Mouse (Mus musculus) heart, embryonic 14.5 days (tissue): ENCODE measurements around the gene Dennd1a. TPM values are rescaled to one million over a fixed set of nuclear protein-coding genes. Genes with fewer than 3 reads are reported as not detected.
"Not testable (repeated sequence)": the region's sequence is repeated elsewhere in the genome, so short reads cannot be mapped to it uniquely, and the experiment has no call there.

Experiments used
- ATAC-seq: fragments of 200-750 bp; cut with Nextera tagmentation; 2 replicates; pipeline ENCODE4 v1.8.0; 2017; ENCODE audit warnings: low read depth, moderate TSS enrichment; ENCODE audit not compliant: insufficient number of reproducible peaks, insufficient read depth, low FRiP score
- H3K27ac ChIP-seq, 2 experiments: fragments of 200-500 bp in 1 of 2; fragments of 300-500 bp in 1 of 2; sonication (generic) in 1 of 2; replicated peaks in 1 of 2; 2 replicates each; pipeline ENCODE4 v1.5.1; 2012 to 2014; ENCODE audit warnings: low read depth in 2 of 2, low read length in 2 of 2, control low read depth in 1 of 2, mild to moderate bottlenecking in 1 of 2, mixed read lengths in 1 of 2; ENCODE audit not compliant: control insufficient read depth in 1 of 2, insufficient read depth in 1 of 2
- H3K27me3 ChIP-seq: fragments of 300-500 bp; sonication (generic); 2 replicates; pipeline ENCODE4 v1.6.1; 2014; ENCODE audit warnings: mild to moderate bottlenecking, low read length, control low read depth; ENCODE audit not compliant: control insufficient read depth, insufficient read depth
- H3K36me3 ChIP-seq: fragments of 300-500 bp; sonication (generic); 2 replicates; pipeline ENCODE4 v1.6.1; 2014; ENCODE audit warnings: mild to moderate bottlenecking, control low read depth, low read length, mixed read lengths; ENCODE audit not compliant: control insufficient read depth, insufficient read depth
- H3K4me1 ChIP-seq, 2 experiments: fragments of 200-500 bp in 1 of 2; fragments of 300-500 bp in 1 of 2; sonication (generic) in 1 of 2; 2 replicates each; pipeline ENCODE4 v1.6.1; 2012 to 2014; ENCODE audit warnings: low read length in 2 of 2, control low read depth in 1 of 2, mixed read lengths in 1 of 2; ENCODE audit not compliant: control insufficient read depth in 2 of 2, insufficient read depth in 2 of 2
- H3K4me2 ChIP-seq: fragments of 300-500 bp; sonication (generic); 2 replicates; pipeline ENCODE4 v1.6.1; 2014; ENCODE audit warnings: mild to moderate bottlenecking, low read length
- H3K4me3 ChIP-seq, 2 experiments: fragments of 200-500 bp in 1 of 2; fragments of 300-500 bp in 1 of 2; sonication (generic) in 1 of 2; 2 replicates each; pipeline ENCODE4 v1.5.1; 2012 to 2014; ENCODE audit warnings: low read length in 2 of 2, mild to moderate bottlenecking in 2 of 2, control low read depth in 1 of 2, low read depth in 1 of 2, moderate library complexity in 1 of 2; ENCODE audit not compliant: control insufficient read depth in 1 of 2, insufficient read depth in 1 of 2
- H3K9ac ChIP-seq: fragments of 300-500 bp; sonication (generic); 2 replicates; pipeline ENCODE4 v1.6.1; 2014; ENCODE audit warnings: mild to moderate bottlenecking, low read length
- H3K9me3 ChIP-seq: fragments of 300-500 bp; sonication (generic); 2 replicates; pipeline ENCODE4 v1.6.1; 2016; ENCODE audit warnings: low read length, control low read depth; ENCODE audit not compliant: control insufficient read depth
- WGBS: fragments of 180-500 bp; shearing (Covaris S2); extraction: QIAGEN DNeasy Blood & Tissue Kit; methylation state at CpG from one replicate; pipeline ENCODE4 v1.1.7; 2014; 5-methylcytosine and 5-hydroxymethylcytosine counted together
- polyA plus RNA-seq: library from polyadenylated mRNA; unstranded; fragments of >200 nt; fragmentation: Nextera tagmentation; extraction: Ambion mirVana; gene quantifications from 2 replicates; pipeline ENCODE4 v1.2.1, GENCODE M21; 2014

The Dennd1a gene
- polyA plus RNA-seq, 1 experiment from 2014 or later: 12.1 TPM

DNA sequence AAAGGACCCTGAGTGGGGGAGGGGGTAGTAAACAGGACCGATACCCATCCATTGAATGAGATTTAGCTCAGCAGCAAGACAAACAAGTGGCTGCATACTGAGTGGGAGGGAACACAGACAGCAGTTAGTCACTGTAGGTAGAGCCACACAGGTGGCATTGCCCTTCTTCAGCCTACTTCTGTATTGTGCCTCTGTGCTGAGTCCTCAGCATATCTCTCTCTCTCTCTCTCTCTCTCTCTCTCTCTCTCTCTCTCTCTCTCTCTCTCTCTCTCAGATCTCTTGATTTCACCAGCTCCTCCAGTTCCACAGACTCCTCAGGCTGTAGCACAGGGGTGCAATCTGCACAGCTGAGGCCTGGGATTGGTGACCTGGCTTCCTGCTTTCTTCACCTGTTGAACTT lies 347.2 kb downstream of the Dennd1a start:
- peaks cover 6% of the 10 kb centered on the region; the same call in 1 of the 2 replicates for H3K36me3 ChIP-seq
- no peak overlapping the region for H3K4me3 ChIP-seq
- no peaks in the 10 kb centered on the region for H3K9me3 ChIP-seq
- no peak overlapping the region for H3K27ac ChIP-seq
- no peaks in the 10 kb centered on the region for H3K27me3 ChIP-seq
- WGBS: 79% methylated on average over 1 of the region's 1 CpGs
- no peak for ATAC-seq
- no peak overlapping the region for H3K9ac ChIP-seq
- no peak overlapping the region for H3K4me2 ChIP-seq
- no peaks in the 10 kb centered on the region for H3K4me1 ChIP-seq

DNA sequence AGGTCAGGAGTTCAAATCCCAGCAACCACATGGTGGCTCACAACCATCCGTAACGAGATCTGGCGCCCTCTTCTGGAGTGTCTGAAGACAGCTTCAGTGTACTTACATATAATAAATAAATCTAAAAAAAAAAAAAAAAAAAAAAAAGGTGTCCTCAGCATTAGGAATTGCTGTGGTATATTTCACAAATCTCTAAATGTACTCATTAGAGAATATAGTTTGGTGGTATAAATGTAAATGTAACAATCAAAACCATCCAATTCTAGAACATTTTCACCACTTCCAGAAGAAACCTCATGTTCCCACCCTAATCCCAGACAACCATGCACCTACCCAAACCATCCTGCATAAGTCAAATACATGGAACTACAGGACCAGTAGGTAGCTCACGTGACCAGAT lies 350.3 kb downstream of the Dennd1a start:
- not testable (repeated sequence) for H3K27ac ChIP-seq, H3K9me3 ChIP-seq, H3K4me1 ChIP-seq, H3K9ac ChIP-seq, H3K4me3 ChIP-seq, H3K4me2 ChIP-seq, H3K36me3 ChIP-seq, ATAC-seq, H3K27me3 ChIP-seq
- 81% methylated on average over 2 of the region's 4 CpGs for whole genome bisulfite sequencing

- H3K4me3 ChIP-seq: no peak overlapping the region
- H3K36me3 ChIP-seq: peaks cover 6% of the 10 kb centered on the region; the same call in 1 of the 2 replicates
- no peaks in the 10 kb centered on the region for H3K27me3 ChIP-seq
- no peaks in the 10 kb centered on the region for H3K4me1 ChIP-seq
- no peak for ATAC-seq
- H3K9me3 ChIP-seq: no peaks in the 10 kb centered on the region
- WGBS: 100% methylated on average over 1 of the region's 1 CpGs
- no peak overlapping the region for H3K9ac ChIP-seq
- no peak overlapping the region for H3K4me2 ChIP-seq
- H3K27ac ChIP-seq: no peak overlapping the region
Measured at GRCm38 (mm10) chr2:37932240-37932639, 354.9 kb downstream of the Dennd1a start.

DNA sequence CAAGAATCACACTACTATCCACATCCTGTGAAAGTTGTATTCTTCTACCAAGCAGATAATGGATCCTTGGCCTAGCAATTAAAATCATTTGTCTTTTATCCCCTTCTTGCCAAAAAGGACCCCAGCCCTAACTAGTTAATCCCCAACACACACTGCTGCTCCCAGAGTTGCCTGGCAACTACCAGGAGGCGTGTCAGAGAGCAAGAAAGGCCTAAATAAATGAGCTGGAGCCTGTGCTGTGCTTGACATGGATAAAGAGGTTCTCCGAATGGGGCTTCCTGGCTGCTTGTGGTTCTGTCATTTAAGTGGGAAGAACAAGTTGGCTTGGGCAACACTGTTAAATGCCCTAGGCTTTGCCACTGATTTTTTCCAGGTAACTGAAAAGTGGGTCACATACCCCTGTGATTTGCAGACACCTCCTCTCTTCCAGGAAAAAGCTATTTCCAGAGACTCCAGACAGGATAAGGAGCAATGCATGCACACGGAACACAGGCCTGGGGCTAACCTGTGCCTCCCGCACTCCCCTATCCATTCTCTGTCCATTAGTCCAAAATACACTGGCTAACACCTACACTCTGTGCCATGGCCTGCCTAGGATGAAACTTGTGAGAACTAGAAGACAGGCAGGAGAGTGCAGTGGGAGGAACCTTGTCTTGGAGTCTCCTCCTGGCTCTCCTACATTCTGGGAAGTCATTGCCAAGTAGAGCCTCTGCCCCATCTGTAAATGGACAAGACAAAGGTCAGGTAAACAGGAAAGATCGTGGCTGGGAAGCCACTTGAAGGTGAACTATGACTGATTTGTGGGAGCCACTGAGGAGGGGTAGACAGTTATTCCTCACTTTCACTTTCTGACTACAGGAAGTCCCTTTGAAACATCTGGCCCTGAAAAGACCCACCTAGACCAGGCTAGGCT lies 355.9 kb downstream of the Dennd1a start:
- Histone ChIP-seq H3K9me3 (no peaks in the 10 kb centered on the region), H3K27me3 (no peaks in the 10 kb centered on the region), H3K4me3 (no peak overlapping the region), H3K4me2 (no peak overlapping the region), H3K36me3 (peaks cover 4% of the 10 kb centered on the region; the same call in 1 of the 2 replicates), H3K4me1 (no peaks in the 10 kb centered on the region), H3K27ac (no peak overlapping the region), H3K9ac (no peak overlapping the region)
- ATAC-seq: no peak
- 74% methylated on average over 5 of the region's 5 CpGs for WGBS

DNA sequence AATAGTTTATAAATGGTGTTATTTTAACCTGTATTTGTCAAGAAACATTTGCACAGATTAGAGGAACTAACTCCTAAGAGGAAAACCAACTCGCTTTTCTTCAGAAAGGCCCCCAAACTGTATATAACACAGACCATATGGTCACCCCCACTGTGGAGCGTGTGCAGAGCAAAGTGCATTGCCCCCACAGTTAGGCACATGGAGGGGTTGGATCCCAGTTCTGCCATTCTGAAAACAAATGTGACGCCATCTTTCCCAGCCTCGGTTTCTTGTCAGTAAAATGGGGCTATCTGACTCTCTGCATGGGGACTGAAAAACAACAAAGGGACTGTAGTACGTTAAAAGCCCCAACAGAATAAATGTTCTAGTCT lies 361.1 kb downstream of the Dennd1a start:
- Histone ChIP-seq H3K9ac (no peak overlapping the region), H3K4me3 (no peak overlapping the region), H3K9me3 (no peaks in the 10 kb centered on the region), H3K27me3 (no peaks in the 10 kb centered on the region), H3K36me3 (no peaks in the 10 kb centered on the region), H3K27ac (no peak overlapping the region), H3K4me1 (no peaks in the 10 kb centered on the region), H3K4me2 (no peak overlapping the region)
- WGBS: 67% methylated on average over 5 of the region's 5 CpGs
- ATAC-seq: no peak

DNA sequence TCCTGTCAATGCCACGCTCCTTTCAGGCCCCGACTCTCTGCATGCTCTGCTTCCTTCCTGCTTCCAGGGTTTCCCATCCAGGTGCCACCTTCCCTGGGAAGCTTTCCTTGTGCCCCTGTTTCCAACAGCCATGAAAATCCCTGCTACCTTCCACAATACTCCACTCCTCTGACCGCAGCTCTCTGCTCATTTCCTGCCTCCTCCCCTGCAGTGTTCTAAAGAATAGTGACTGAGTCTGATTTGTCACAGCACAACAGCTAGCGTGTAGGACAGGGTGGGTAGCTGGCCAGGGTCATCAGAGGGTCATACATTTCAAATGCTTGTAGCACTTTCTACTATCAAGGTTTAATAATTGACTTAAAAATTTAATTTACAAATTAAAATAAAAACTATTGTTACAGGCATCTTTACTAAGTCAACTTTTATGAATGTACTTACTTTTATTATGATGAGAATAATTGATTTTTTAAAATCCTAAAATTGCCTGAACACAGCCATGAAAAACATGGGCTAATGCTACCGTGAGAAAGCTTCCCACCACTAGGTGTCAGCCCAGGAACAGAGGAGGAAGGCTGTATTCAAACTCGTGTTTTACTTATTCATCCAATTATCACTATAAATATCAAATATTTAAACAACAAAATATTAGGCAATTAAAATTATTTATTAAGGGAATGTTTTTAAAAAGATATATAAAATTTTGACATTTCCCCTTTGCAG lies 361.6 kb downstream of the Dennd1a start:
- no peak for ATAC-seq
- Histone ChIP-seq H3K4me1 (no peaks in the 10 kb centered on the region), H3K9ac (no peak overlapping the region), H3K27ac (no peak overlapping the region), H3K27me3 (no peaks in the 10 kb centered on the region), H3K4me2 (no peak overlapping the region), H3K36me3 (no peaks in the 10 kb centered on the region), H3K4me3 (no peak overlapping the region), H3K9me3 (no peaks in the 10 kb centered on the region)
- 38% methylated on average over 6 of the region's 6 CpGs for WGBS

- WGBS: 91% methylated on average over 5 of the region's 5 CpGs
- Histone ChIP-seq H3K27ac (no peak overlapping the region), H3K27me3 (no peaks in the 10 kb centered on the region), H3K4me3 (no peak overlapping the region), H3K36me3 (no peaks in the 10 kb centered on the region), H3K4me2 (no peak overlapping the region), H3K4me1 (peaks cover 4 to 6% of the 10 kb centered on the region in 2 experiments; a peak in 3 of 4 replicates), H3K9ac (no peak overlapping the region), H3K9me3 (no peaks in the 10 kb centered on the region)
- ATAC-seq: no peak
Measured at GRCm38 (mm10) chr2:37908721-37909506, 378.3 kb downstream of the Dennd1a start.
